Mouse (Mus musculus): ENCODE measurements around the gene Slc25a39. TPM values are rescaled to one million over a fixed set of nuclear protein-coding genes. Genes with fewer than 3 reads are reported as not detected.
"Not testable (repeated sequence)": the region's sequence is repeated elsewhere in the genome, so short reads cannot be mapped to it uniquely, and the experiment has no call there.

Gene Slc25a39
- polyA plus RNA-seq, 1 experiment from 2014 or later: 274 TPM

GRCm38 (mm10) chr11:102396263-102396662 lies 11.5 kb downstream of the Slc25a39 start:
- Histone ChIP-seq H3K4me1 (ENCODE audit: control insufficient read depth, insufficient read depth, low read length) (peaks cover 21% of the 10 kb centered on the region), H3K9me3 (ENCODE audit: control insufficient read depth, low read length) (no peaks in the 10 kb centered on the region), H3K4me3 (ENCODE audit: low read length) (no peak overlapping the region), H3K27me3 (ENCODE audit: control insufficient read depth, insufficient read depth, low read length) (peaks cover 32% of the 10 kb centered on the region), H3K36me3 (ENCODE audit: control insufficient read depth, insufficient read depth, low read length) (no peaks in the 10 kb centered on the region), H3K9ac (ENCODE audit: low read depth, low read length) (no peak overlapping the region), H3K4me2 (replicated peaks; ENCODE audit: low read depth, low read length) (no peak overlapping the region), H3K27ac (ENCODE audit: low read depth, low read length) (no peak overlapping the region)
- 54% methylated on average over 6 of the region's 6 CpGs for WGBS
- ATAC-seq (ENCODE audit: low FRiP score, low TSS enrichment): no peak

- peaks cover 27% of the 10 kb centered on the region for H3K27me3 ChIP-seq (ENCODE audit: control insufficient read depth, insufficient read depth, low read length)
These were observed 12.5 kb downstream of the Slc25a39 start for GRCm38 (mm10) chr11:102395250-102395649.

GRCm38 (mm10) chr11:102394421-102395124 lies 13.2 kb downstream of the Slc25a39 start:
- 78% methylated on average over 9 of the region's 9 CpGs for WGBS
- ATAC-seq (ENCODE audit: low FRiP score, low TSS enrichment): no peak
- no peak overlapping the region for H3K27ac ChIP-seq (ENCODE audit: low read depth, low read length)
- H3K4me2 ChIP-seq (replicated peaks; ENCODE audit: low read depth, low read length): no peak overlapping the region
- H3K27me3 ChIP-seq (ENCODE audit: control insufficient read depth, insufficient read depth, low read length): peaks cover 24% of the 10 kb centered on the region
- no peak overlapping the region for H3K9ac ChIP-seq (ENCODE audit: low read depth, low read length)
- H3K36me3 ChIP-seq (ENCODE audit: control insufficient read depth, insufficient read depth, low read length): no peaks in the 10 kb centered on the region
- no peaks in the 10 kb centered on the region for H3K9me3 ChIP-seq (ENCODE audit: control insufficient read depth, low read length)
- no peak overlapping the region for H3K4me3 ChIP-seq (ENCODE audit: low read length)
- H3K4me1 ChIP-seq (ENCODE audit: control insufficient read depth, insufficient read depth, low read length): peaks cover 19% of the 10 kb centered on the region

More at GRCm38 (mm10) chr11:102395250-102395649, 12.5 kb downstream of the Slc25a39 start:
- Histone ChIP-seq H3K27ac (ENCODE audit: low read depth, low read length) (no peak overlapping the region), H3K4me3 (ENCODE audit: low read length) (no peak overlapping the region), H3K4me2 (replicated peaks; ENCODE audit: low read depth, low read length) (no peak overlapping the region), H3K9ac (ENCODE audit: low read depth, low read length) (no peak overlapping the region), H3K4me1 (ENCODE audit: control insufficient read depth, insufficient read depth, low read length) (peaks cover 21% of the 10 kb centered on the region), H3K9me3 (ENCODE audit: control insufficient read depth, low read length) (no peaks in the 10 kb centered on the region), H3K36me3 (ENCODE audit: control insufficient read depth, insufficient read depth, low read length) (no peaks in the 10 kb centered on the region)
- 9% methylated on average over 5 of the region's 5 CpGs for WGBS
- no peak for ATAC-seq (ENCODE audit: low FRiP score, low TSS enrichment)

- ATAC-seq (ENCODE audit: low FRiP score, low TSS enrichment): peak; percentile 3
- no peaks in the 10 kb centered on the region for H3K36me3 ChIP-seq (ENCODE audit: control insufficient read depth, insufficient read depth, low read length)
- WGBS: 7% methylated on average over 16 of the region's 17 CpGs
- H3K27me3 ChIP-seq (ENCODE audit: control insufficient read depth, insufficient read depth, low read length): peaks cover 17% of the 10 kb centered on the region
- H3K4me2 ChIP-seq (replicated peaks; ENCODE audit: low read depth, low read length): peak overlapping the region; percentile 87
- H3K4me3 ChIP-seq (ENCODE audit: low read length): peak overlapping the region; percentile 34
- H3K27ac ChIP-seq (ENCODE audit: low read depth, low read length): no peak overlapping the region
- 0 out of 2 replicates have a peak overlapping the region, but pooled peaks have one; percentile 28 for H3K9ac ChIP-seq (ENCODE audit: low read depth, low read length)
- H3K9me3 ChIP-seq (ENCODE audit: control insufficient read depth, low read length): no peaks in the 10 kb centered on the region
- H3K4me1 ChIP-seq (ENCODE audit: control insufficient read depth, insufficient read depth, low read length): peaks cover 13% of the 10 kb centered on the region
These were observed 13.9 kb downstream of the Slc25a39 start for GRCm38 (mm10) chr11:102393719-102394420.

- Histone ChIP-seq H3K9me3 (ENCODE audit: control insufficient read depth, low read length) (no peaks in the 10 kb centered on the region), H3K4me2 (replicated peaks; ENCODE audit: low read depth, low read length) (peak within 1 kb of the TSS; percentile 87), H3K27me3 (ENCODE audit: control insufficient read depth, insufficient read depth, low read length) (peaks cover 11% of the 10 kb centered on the region), H3K4me3 (ENCODE audit: low read length) (peak within 1 kb of the TSS; percentile 34), H3K4me1 (ENCODE audit: control insufficient read depth, insufficient read depth, low read length) (peaks cover 13% of the 10 kb centered on the region), H3K27ac (ENCODE audit: low read depth, low read length) (0 out of 2 replicates have a peak within 1 kb of the TSS, but pooled peaks have one; percentile 17), H3K36me3 (ENCODE audit: control insufficient read depth, insufficient read depth, low read length) (no peaks in the 10 kb centered on the region), H3K9ac (ENCODE audit: low read depth, low read length) (0 out of 2 replicates have a peak within 1 kb of the TSS, but pooled peaks have one; percentile 28)
- WGBS: under 1% methylated on average over 31 of the region's 34 CpGs
- peak; percentile 84 for ATAC-seq (ENCODE audit: low FRiP score, low TSS enrichment)
These were observed 14.5 kb downstream of the Slc25a39 start, which contains the start of gene Rundc3a for GRCm38 (mm10) chr11:102393238-102393634. Gene Rundc3a, plus strand, starts transcription at chr11:102393403.

DNA sequence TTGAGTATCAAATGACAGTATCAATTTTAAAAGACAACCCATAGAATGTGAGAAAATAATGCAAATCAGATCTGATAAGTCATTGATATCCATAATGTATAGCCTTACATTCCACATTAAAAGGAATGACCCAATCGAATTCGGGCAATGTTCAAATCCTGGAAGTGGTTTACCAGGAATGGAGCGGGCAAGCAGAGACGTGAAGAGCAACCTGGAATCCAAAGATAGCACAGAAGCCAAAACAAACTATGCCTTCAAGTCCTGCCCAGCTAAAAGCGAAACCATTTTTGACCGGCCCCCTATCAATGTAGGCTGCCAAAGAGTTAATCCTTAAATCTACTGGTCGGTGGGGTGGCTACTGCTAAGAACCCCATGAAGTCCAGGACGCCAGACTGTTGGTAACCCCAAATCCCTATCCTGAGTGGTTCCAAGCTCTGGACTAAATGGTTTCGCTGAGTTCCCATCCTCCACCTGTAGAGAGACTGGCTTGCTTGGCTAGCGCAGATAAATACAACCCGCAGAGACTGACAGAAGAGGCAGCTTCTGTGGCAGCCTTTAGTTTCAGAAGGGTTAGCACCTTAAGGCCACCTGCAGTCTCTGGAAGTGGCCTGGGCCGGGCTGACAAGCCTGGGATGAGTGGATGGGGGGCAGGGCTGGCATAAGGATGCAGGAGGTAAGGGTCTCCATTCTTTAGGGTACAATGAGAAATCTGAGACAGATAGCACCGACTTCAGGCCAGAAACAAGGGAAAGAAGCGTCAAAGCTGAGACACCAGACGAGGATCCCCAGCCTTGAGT lies 15.1 kb downstream of the Slc25a39 start:
- peaks cover 5% of the 10 kb centered on the region; the same call in 1 of the 2 replicates for H3K27me3 ChIP-seq (ENCODE audit: control insufficient read depth, insufficient read depth, low read length)
- H3K27ac ChIP-seq (ENCODE audit: low read depth, low read length): no peak overlapping the region
- H3K9ac ChIP-seq (ENCODE audit: low read depth, low read length): 0 out of 2 replicates have a peak overlapping the region, but pooled peaks have one; percentile 1

GRCm38 (mm10) chr11:102389436-102389835 lies 18.3 kb downstream of the Slc25a39 start:
- WGBS: 85% methylated on average over 4 of the region's 5 CpGs
- not testable (repeated sequence) for ATAC-seq (ENCODE audit: low FRiP score, low TSS enrichment); H3K9me3 ChIP-seq (ENCODE audit: control insufficient read depth, low read length); H3K27me3 ChIP-seq (ENCODE audit: control insufficient read depth, insufficient read depth, low read length); H3K36me3 ChIP-seq (ENCODE audit: control insufficient read depth, insufficient read depth, low read length); H3K9ac ChIP-seq (ENCODE audit: low read depth, low read length); H3K4me3 ChIP-seq (ENCODE audit: low read length); H3K4me2 ChIP-seq (replicated peaks; ENCODE audit: low read depth, low read length); H3K27ac ChIP-seq (ENCODE audit: low read depth, low read length)
- H3K4me1 ChIP-seq (ENCODE audit: control insufficient read depth, insufficient read depth, low read length): peaks cover 13% of the 10 kb centered on the region

More for the DNA sequence above, 15.1 kb downstream of the Slc25a39 start:
- ATAC-seq (ENCODE audit: low FRiP score, low TSS enrichment): peak; percentile 24; the same call in 1 of the 2 replicates
- Histone ChIP-seq H3K4me3 (ENCODE audit: low read length) (peak overlapping the region; percentile 34), H3K4me2 (replicated peaks; ENCODE audit: low read depth, low read length) (peak overlapping the region; percentile 87), H3K4me1 (ENCODE audit: control insufficient read depth, insufficient read depth, low read length) (peaks cover 13% of the 10 kb centered on the region), H3K9me3 (ENCODE audit: control insufficient read depth, low read length) (no peaks in the 10 kb centered on the region), H3K36me3 (ENCODE audit: control insufficient read depth, insufficient read depth, low read length) (no peaks in the 10 kb centered on the region)
- WGBS: 24% methylated on average over 15 of the region's 15 CpGs

DNA sequence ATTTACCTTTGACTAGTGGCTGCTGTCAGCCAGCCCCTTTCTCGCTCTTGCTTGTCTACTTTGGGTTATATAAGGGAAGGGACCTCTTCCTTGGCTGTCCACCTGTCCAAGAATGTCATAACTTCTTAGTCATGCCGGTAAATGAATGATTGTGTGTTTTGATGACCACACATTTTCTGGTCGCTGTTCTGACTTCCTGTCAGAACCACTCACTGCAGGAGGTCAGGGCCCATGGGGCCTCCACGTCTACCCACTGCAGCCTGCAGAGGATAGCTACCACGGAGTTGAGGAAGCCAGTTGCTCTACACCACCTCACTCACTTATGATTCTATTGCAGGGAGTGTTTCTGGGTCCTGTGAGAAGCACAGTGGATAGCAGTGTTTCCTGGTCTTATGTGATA lies 21.6 kb downstream of the Slc25a39 start:
- H3K36me3 ChIP-seq (ENCODE audit: control insufficient read depth, insufficient read depth, low read length): no peaks in the 10 kb centered on the region
- H3K4me3 ChIP-seq (ENCODE audit: low read length): no peak overlapping the region
- H3K27ac ChIP-seq (ENCODE audit: low read depth, low read length): no peak overlapping the region
- no peaks in the 10 kb centered on the region for H3K4me1 ChIP-seq (ENCODE audit: control insufficient read depth, insufficient read depth, low read length)
- no peak overlapping the region for H3K4me2 ChIP-seq (replicated peaks; ENCODE audit: low read depth, low read length)
- H3K27me3 ChIP-seq (ENCODE audit: control insufficient read depth, insufficient read depth, low read length): no peaks in the 10 kb centered on the region
- H3K9ac ChIP-seq (ENCODE audit: low read depth, low read length): no peak overlapping the region
- WGBS: 52% methylated on average over 5 of the region's 5 CpGs
- ATAC-seq (ENCODE audit: low FRiP score, low TSS enrichment): no peak
- H3K9me3 ChIP-seq (ENCODE audit: control insufficient read depth, low read length): no peaks in the 10 kb centered on the region
